Comparison of ENCODE assay signal across 13 mouse cellular contexts in the genomic region with DNA sequence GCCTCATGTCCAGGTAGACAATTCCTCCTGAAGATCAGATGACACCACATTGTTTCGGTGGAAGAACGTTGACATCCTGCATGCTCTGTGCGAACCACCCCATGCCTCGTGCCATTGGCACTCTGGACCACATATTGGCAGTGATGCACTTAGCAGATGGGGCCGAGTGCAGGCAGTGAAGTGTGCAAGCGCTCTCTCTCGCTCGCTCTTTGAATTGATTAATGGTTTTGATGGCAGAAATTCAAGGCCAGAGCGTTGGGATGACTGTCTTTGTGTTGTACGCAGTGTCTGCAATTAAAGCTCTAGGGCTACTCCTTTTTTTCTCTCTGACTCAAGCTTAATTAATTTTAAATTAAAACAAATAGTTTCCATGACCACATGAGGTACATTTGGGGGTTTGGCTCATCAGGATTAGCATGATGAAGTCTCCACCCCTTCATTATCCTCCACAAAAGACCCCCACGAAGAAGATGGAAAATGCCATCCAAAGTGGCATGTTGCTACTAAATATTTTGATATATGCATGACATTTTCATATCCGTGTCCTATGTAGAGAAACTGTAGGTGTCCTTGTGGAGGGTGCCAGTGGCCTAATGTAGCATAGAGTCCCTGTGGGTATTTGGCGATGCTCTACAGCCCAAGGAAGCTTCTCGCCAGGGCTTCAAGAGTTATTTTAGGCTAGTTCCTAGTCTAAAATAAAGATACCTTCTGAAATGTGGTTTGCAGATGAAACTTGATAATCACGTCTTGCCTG. TPM values are rescaled to one million over a fixed set of nuclear protein-coding genes. Genes with fewer than 3 reads are reported as not detected.
A peak's percentile ranks its signal among the peaks of the same experiment; 100 is the strongest.
DNase-seq lines count a peak whose midpoint lies in the region; ATAC-seq lines count a peak whose summit lies in the region.
"Had no signal": no experiment of that assay in that cellular context is flagged by ENCODE, and none has a peak within 500 bp of the region (broad histone marks: within the 10 kb centered on the region; RNA-seq: fewer than 3 reads in every experiment).

No protein-coding gene starts in this region.

- peak; percentile 65 for ATAC-seq in forebrain, embryonic 11.5 days (replicated peaks; ENCODE audit: low FRiP score)
- ATAC-seq in neural tube, embryonic 11.5 days (ENCODE audit: insufficient read depth, low FRiP score, low TSS enrichment): peak; percentile 23; the same call in 1 of the 2 replicates
- ATAC-seq in hindbrain, embryonic 12.5 days (ENCODE audit: low FRiP score): peak; percentile 66
- ATAC-seq in neural tube, embryonic 14.5 days (ENCODE audit: low read depth): peak; percentile 83
- ATAC-seq: intestine, embryonic 15.5 days had no signal

- H3K36me3 ChIP-seq in forebrain, embryonic 11.5 days (ENCODE audit: control insufficient read depth, insufficient read depth, low read length): no peaks in the 10 kb centered on the region
- H3K36me3 ChIP-seq in forebrain, embryonic 10.5 days (replicated peaks): no peaks in the 10 kb centered on the region
- no peaks in the 10 kb centered on the region for H3K36me3 ChIP-seq in neural tube, embryonic 11.5 days (ENCODE audit: control insufficient read depth, insufficient read depth, low read length)
- no peaks in the 10 kb centered on the region for H3K36me3 ChIP-seq in hindbrain, embryonic 12.5 days
- H3K36me3 ChIP-seq in neural tube, embryonic 14.5 days (ENCODE audit: control insufficient read depth, insufficient read depth, low read length): no peaks in the 10 kb centered on the region
- H3K36me3 ChIP-seq: embryonic facial prominence, embryonic 12.5 days; intestine, embryonic 15.5 days had no signal

- H3K4me2 ChIP-seq in forebrain, embryonic 11.5 days (ENCODE audit: low read depth, low read length, severe bottlenecking): no peak overlapping the region
- H3K4me2 ChIP-seq in neural tube, embryonic 11.5 days (ENCODE audit: low read depth): no peak overlapping the region
- H3K4me2 ChIP-seq in hindbrain, embryonic 12.5 days (replicated peaks): no peak overlapping the region
- H3K4me2 ChIP-seq in neural tube, embryonic 14.5 days (ENCODE audit: low read depth, low read length): no peak overlapping the region
- H3K4me2 ChIP-seq: embryonic facial prominence, embryonic 12.5 days; intestine, embryonic 15.5 days; liver, embryonic 11.5 days had no signal

- 74% methylated on average over 15 of the region's 15 CpGs for WGBS in forebrain, embryonic 11.5 days
- WGBS in forebrain, embryonic 10.5 days: 85% methylated on average over 15 of the region's 15 CpGs
- 75% methylated on average over 15 of the region's 15 CpGs for WGBS in neural tube, embryonic 11.5 days
- 76% methylated on average over 15 of the region's 15 CpGs for WGBS in hindbrain, embryonic 12.5 days
- WGBS in neural tube, embryonic 14.5 days: 50% methylated on average over 15 of the region's 15 CpGs

- no peaks in the 10 kb centered on the region for H3K4me1 ChIP-seq in forebrain, embryonic 11.5 days (replicated peaks; ENCODE audit: control insufficient read depth, insufficient read depth, low read length)
- H3K4me1 ChIP-seq in forebrain, embryonic 10.5 days: peaks cover 4% of the 10 kb centered on the region
- H3K4me1 ChIP-seq in neural tube, embryonic 11.5 days (ENCODE audit: control insufficient read depth, insufficient read depth, low read length): 0 out of 2 replicates have a peak, but pooled peaks cover 1% of the 10 kb centered on the region
- H3K4me1 ChIP-seq in hindbrain, embryonic 12.5 days: no peaks in the 10 kb centered on the region
- H3K4me1 ChIP-seq in neural tube, embryonic 14.5 days (ENCODE audit: control insufficient read depth, insufficient read depth, low read length): no peaks in the 10 kb centered on the region
- H3K4me1 ChIP-seq: embryonic facial prominence, embryonic 12.5 days; intestine, embryonic 15.5 days had no signal

- no peaks in the 10 kb centered on the region for H3K9me3 ChIP-seq in forebrain, embryonic 11.5 days (ENCODE audit: control insufficient read depth, low read length)
- no peaks in the 10 kb centered on the region for H3K9me3 ChIP-seq in forebrain, embryonic 10.5 days
- no peaks in the 10 kb centered on the region for H3K9me3 ChIP-seq in neural tube, embryonic 11.5 days (ENCODE audit: control insufficient read depth, low read length)
- H3K9me3 ChIP-seq in hindbrain, embryonic 12.5 days (replicated peaks): no peaks in the 10 kb centered on the region
- no peaks in the 10 kb centered on the region for H3K9me3 ChIP-seq in neural tube, embryonic 14.5 days (ENCODE audit: control insufficient read depth, low read length)
- H3K9me3 ChIP-seq: embryonic facial prominence, embryonic 12.5 days; intestine, embryonic 15.5 days had no signal

- H3K27ac ChIP-seq in forebrain, embryonic 11.5 days (ENCODE audit: low read depth, low read length): no peak overlapping the region
- H3K27ac ChIP-seq in forebrain, embryonic 10.5 days: no peak overlapping the region
- no peak overlapping the region for H3K27ac ChIP-seq in neural tube, embryonic 11.5 days (ENCODE audit: low read depth, low read length)
- no peak overlapping the region for H3K27ac ChIP-seq in hindbrain, embryonic 12.5 days
- H3K27ac ChIP-seq in neural tube, embryonic 14.5 days (ENCODE audit: low read depth, low read length): no peak overlapping the region
- H3K27ac ChIP-seq: embryonic facial prominence, embryonic 12.5 days; intestine, embryonic 15.5 days; left cerebral cortex, adult 2 months had no signal

- no peak overlapping the region for H3K4me3 ChIP-seq in forebrain, embryonic 11.5 days (ENCODE audit: low read depth, low read length)
- no peak overlapping the region for H3K4me3 ChIP-seq in forebrain, embryonic 10.5 days
- no peak overlapping the region for H3K4me3 ChIP-seq in neural tube, embryonic 11.5 days (ENCODE audit: low read depth, low read length)
- H3K4me3 ChIP-seq in hindbrain, embryonic 12.5 days: no peak overlapping the region
- H3K4me3 ChIP-seq in neural tube, embryonic 14.5 days (ENCODE audit: low read depth, low read length): no peak overlapping the region
- H3K4me3 ChIP-seq: embryonic facial prominence, embryonic 12.5 days; intestine, embryonic 15.5 days; left cerebral cortex, adult 2 months had no signal

- DNase-seq in forebrain, embryonic 11.5 days (ENCODE audit: low spot score): no peak
- DNase-seq in forebrain, embryonic 10.5 days (ENCODE audit: extremely low spot score, low spot score): no peak
- DNase-seq in neural tube, embryonic 11.5 days (ENCODE audit: low spot score): no peak
- no peak for DNase-seq in neural tube, embryonic 10.5 days (ENCODE audit: extremely low spot score, low spot score)
- no peak for DNase-seq in spleen, postnatal 36 days (ENCODE audit: low spot score in 2 of 2)
- no peak for DNase-seq in gastrocnemius, postnatal 10 days
- DNase-seq: right cerebral cortex, postnatal 4 days had no signal

- no peaks in the 10 kb centered on the region for H3K27me3 ChIP-seq in forebrain, embryonic 11.5 days (ENCODE audit: control insufficient read depth, insufficient read depth, low read length)
- no peaks in the 10 kb centered on the region for H3K27me3 ChIP-seq in forebrain, embryonic 10.5 days (ENCODE audit: poor library complexity, severe bottlenecking)
- H3K27me3 ChIP-seq in neural tube, embryonic 11.5 days (ENCODE audit: control insufficient read depth, insufficient read depth, low read length): no peaks in the 10 kb centered on the region
- H3K27me3 ChIP-seq in hindbrain, embryonic 12.5 days: no peaks in the 10 kb centered on the region
- no peaks in the 10 kb centered on the region for H3K27me3 ChIP-seq in neural tube, embryonic 14.5 days (ENCODE audit: control insufficient read depth, insufficient read depth, low read length)
- H3K27me3 ChIP-seq: embryonic facial prominence, embryonic 12.5 days; intestine, embryonic 15.5 days had no signal

- no peak overlapping the region for H3K9ac ChIP-seq in forebrain, embryonic 11.5 days (ENCODE audit: low read length)
- H3K9ac ChIP-seq in neural tube, embryonic 11.5 days (ENCODE audit: low read length): no peak overlapping the region
- H3K9ac ChIP-seq in hindbrain, embryonic 12.5 days: no peak overlapping the region
- H3K9ac ChIP-seq in neural tube, embryonic 14.5 days (replicated peaks; ENCODE audit: low read depth, low read length): no peak overlapping the region
- H3K9ac ChIP-seq: embryonic facial prominence, embryonic 12.5 days; intestine, embryonic 15.5 days had no signal

RNA-seq across cellular contexts. Expression of a gene that starts 40.5 kb away (rescaled TPM):
- 2.2 and 2.6 TPM in 2 replicates for polyA plus RNA-seq in forebrain, embryonic 11.5 days (2014; fragmentation: Nextera tagmentation; extraction: Ambion mirVana)
- polyA plus RNA-seq in forebrain, embryonic 10.5 days (2016; fragmentation: Nextera tagmentation; extraction: Ambion mirVana): 1.4 and 1.9 TPM in 2 replicates
- polyA plus RNA-seq in neural tube, embryonic 11.5 days (2014; fragmentation: Nextera tagmentation; extraction: Ambion mirVana): 3.6 and 7.7 TPM in 2 replicates
- 11.6 and 12.6 TPM in 2 replicates for polyA plus RNA-seq in hindbrain, embryonic 12.5 days (2016; fragmentation: Nextera tagmentation; extraction: Ambion mirVana)
- polyA plus RNA-seq in neural tube, embryonic 14.5 days (2014; fragmentation: Nextera tagmentation; extraction: Ambion mirVana): 33.2 and 50.0 TPM in 2 replicates
- total RNA-seq in gastrocnemius, postnatal 10 days (2021): under 1 TPM; 0.28 to 0.34 TPM

Comparison
In these comparisons a context has a peak if more than half of its experiments do, and no peak if none do; other contexts are left out.
1. ATAC-seq: peak in every context shown above with its lines; median percentile 83 in neural tube, embryonic 14.5 days; 66 in hindbrain, embryonic 12.5 days; 65 in forebrain, embryonic 11.5 days; 23 in neural tube, embryonic 11.5 days.